Mouse (Mus musculus) erythroblast, embryonic 14.5 days (primary cell): ENCODE data around the gene Cog3.

Source experiments
- GATA1 ChIP-seq: IDR thresholded peaks from 2 replicates; pipeline ENCODE4 v1.6.1; 2012; ENCODE audit warnings: low read length, inconsistent platforms, mixed read lengths
- TAL1 ChIP-seq: IDR thresholded peaks from 3 replicates; pipeline ENCODE4 v1.6.1; 2012; ENCODE audit warnings: low read length, inconsistent platforms, mixed read lengths

DNA sequence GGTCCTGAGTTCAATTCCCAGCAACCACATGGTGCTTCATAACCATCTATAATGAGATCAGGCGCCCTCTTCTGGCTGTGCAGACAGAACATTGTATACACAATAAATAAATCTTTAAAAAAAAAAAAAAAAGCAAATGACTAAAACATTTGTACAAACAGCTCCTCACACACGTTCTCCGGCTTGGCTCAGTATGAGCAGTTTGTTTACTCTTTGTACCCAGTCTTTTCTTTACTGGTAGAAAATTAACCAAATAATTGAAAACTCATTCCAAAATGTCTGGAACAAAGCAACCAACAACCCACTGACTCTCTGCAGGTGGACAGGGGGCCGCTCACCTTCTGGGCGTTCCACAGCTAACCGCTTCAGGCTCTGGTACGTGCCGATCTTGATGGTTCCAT is 16.8 kb upstream of the Cog3 start:
- TF ChIP-seq GATA1: no peak
- TF ChIP-seq TAL1: no peak
